Mouse (Mus musculus): ENCODE results near the gene Tub.

The Tub gene

GRCm38 (mm10) chr7:108985934-108986708 is 36.0 kb downstream of the Tub start:
- DNase-seq: no peak

- DNase-seq: no peak
These were observed 41.1 kb downstream of the Tub start for GRCm38 (mm10) chr7:108991207-108991606.

GRCm38 (mm10) chr7:108993230-108993629 is 43.1 kb downstream of the Tub start:
- peak; percentile 14 to 18 for DNase-seq

- no peak for DNase-seq
These were observed 43.7 kb downstream of the Tub start for GRCm38 (mm10) chr7:108993881-108994291.

- no peak for DNase-seq
These were observed 46.0 kb downstream of the Tub start for GRCm38 (mm10) chr7:108996156-108996555.

- peak; percentile 29 to 31 for DNase-seq
These were observed 50.3 kb downstream of the Tub start for GRCm38 (mm10) chr7:109000315-109000954.

- no peak for DNase-seq
These were observed 51.8 kb downstream of the Tub start for GRCm38 (mm10) chr7:109001971-109002370.

GRCm38 (mm10) chr7:109003653-109004052 is 53.5 kb downstream of the Tub start:
- no peak for DNase-seq

- no peak for DNase-seq
These were observed 59.1 kb downstream of the Tub start for GRCm38 (mm10) chr7:109009260-109009659.

- DNase-seq: peak; percentile 29 to 37
These were observed 60.8 kb downstream of the Tub start for GRCm38 (mm10) chr7:109010720-109011595.

- no peak for DNase-seq
These were observed 61.5 kb downstream of the Tub start for GRCm38 (mm10) chr7:109011596-109012180.

- no peak for DNase-seq
These were observed 62.4 kb downstream of the Tub start for GRCm38 (mm10) chr7:109012575-109012974.

- DNase-seq: no peak
These were observed 63.0 kb downstream of the Tub start for GRCm38 (mm10) chr7:109012998-109013625.

- no peak for DNase-seq
These were observed 64.7 kb downstream of the Tub start for GRCm38 (mm10) chr7:109014851-109015250.

- DNase-seq: no peak
These were observed 66.3 kb downstream of the Tub start for GRCm38 (mm10) chr7:109016378-109016923.

GRCm38 (mm10) chr7:109019243-109019642 is 69.1 kb downstream of the Tub start:
- no peak for DNase-seq

GRCm38 (mm10) chr7:109021428-109021827 is 71.3 kb downstream of the Tub start:
- DNase-seq: peak; percentile 79 to 81

GRCm38 (mm10) chr7:109025743-109026142 is 75.6 kb downstream of the Tub start:
- no peak for DNase-seq

GRCm38 (mm10) chr7:109026976-109027375 is 76.8 kb downstream of the Tub start:
- DNase-seq: no peak

- DNase-seq: no peak
These were observed 77.6 kb downstream of the Tub start for GRCm38 (mm10) chr7:109027721-109028120.

- DNase-seq: peak; percentile 59 to 60
These were observed 78.1 kb downstream of the Tub start for GRCm38 (mm10) chr7:109028204-109028603.

GRCm38 (mm10) chr7:109029961-109030465 is 79.9 kb downstream of the Tub start:
- no peak for DNase-seq

Data from kidney, postnatal 4 days (tissue).